Mouse (Mus musculus) retina, adult 2 months (tissue): ENCODE results near the gene Zfp936.
"Not testable (repeated sequence)": the region's sequence is repeated elsewhere in the genome, so short reads cannot be mapped to it uniquely, and the experiment has no call there.

Experiments used
- DNase-seq: peaks from one replicate; pipeline ENCODE4 v3.0.0-alpha.2; 2012; ENCODE audit warnings: low read depth, low spot score

Gene Zfp936

DNA sequence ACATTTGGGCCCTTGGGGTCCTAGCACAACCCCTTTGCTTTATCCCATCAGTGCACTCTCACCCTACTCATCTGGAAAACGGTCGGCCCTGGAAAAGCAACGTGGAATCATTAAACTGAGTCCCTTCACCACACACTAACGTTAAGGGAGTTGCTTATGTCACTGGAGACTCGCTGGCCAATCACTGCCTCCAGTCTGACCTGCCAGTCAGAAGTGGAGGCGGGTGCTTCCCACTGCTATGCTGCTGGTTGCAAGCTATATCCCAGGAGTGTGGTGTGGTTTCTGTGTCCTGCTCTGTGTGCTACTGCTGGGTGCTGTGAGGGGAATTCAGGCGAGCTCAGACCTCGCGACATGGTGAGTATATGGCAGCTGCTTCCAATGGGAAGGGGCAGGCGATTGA is at the start of gene Zfp936:
Gene Zfp936, plus strand, starts transcription at position 301 of the 400 bp plus-strand sequence.
- not testable (repeated sequence) for DNase-seq

DNA sequence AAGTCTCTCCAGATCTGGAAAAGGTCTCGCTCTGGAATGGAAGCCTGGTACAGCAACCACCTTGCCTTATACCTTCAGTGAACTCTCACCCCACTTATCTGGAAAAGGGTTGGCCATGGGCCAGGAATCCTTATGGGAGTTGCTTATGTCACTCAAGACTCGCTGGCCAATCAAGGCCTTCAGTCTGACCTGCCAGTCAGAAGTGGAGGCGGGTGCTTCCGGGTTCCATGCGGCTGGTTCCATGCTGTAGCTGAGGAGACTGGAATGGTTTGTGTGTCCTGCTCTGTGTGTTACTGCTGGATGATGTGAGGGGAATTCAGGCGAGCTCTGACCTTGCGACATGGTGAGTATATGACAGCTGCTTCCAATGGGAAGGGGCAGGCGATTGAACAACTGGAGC is 36.2 kb upstream of the Zfp936 start:
- no peak for DNase-seq

DNA sequence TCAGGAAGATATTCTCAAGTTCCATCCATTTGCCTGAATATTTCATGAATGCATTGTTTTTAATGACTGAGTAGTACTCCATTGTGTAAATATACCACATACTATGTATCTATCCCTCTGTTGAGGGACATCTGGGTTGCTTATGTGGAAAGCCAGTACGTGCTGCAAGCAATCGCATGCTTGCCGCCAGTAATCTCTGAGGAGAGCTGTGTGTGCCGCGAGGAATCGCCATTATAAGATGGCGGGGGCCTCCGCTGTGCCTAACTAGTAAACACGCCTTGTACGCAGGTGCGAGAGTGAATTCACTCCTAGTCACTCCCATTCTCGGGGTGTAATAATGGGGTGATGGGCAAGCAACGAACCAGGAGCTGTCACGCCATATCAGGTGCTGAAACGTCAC is 14.7 kb downstream of the Zfp936 start:
- DNase-seq, result not testable (repeated sequence)

DNA sequence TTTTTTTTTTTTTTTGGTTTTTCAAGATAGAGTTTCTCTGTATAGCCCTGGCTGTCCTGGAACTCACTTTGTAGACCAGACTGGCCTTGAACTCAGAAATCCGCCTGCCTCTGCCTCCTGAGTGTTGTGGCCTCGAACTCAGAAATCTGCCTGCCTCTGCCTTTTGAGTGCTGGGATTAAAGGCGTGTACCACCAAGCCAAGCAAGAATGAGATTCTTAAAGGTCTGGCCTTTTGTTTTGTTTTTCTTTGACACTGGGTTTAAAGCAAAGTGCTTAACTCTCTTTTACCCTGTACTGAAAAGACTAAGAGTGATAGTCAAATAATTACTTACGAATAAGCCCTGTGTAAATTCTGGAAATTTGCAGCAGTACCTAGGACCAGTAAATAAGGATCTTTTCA is 50.1 kb downstream of the Zfp936 start:
- not testable (repeated sequence) for DNase-seq

DNA sequence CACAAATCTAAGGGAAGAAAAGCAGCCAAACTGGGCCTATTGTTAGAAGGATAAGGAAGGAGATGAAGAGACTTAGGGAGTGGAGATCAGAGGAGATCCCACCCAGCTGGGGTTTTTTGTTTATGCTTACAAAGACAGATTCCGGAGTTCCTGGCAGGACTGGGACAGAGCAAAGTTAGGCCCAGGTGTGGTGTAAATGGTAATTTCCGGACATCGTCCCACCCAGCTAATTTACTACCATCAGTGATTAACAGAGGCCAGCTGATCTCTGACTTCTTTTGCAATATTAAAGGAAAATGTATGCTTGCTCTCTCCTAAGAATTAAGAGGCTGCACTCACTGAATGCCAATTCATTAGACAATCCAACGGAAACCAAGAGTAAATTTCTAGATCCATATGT is 53.1 kb downstream of the Zfp936 start:
- not testable (repeated sequence) for DNase-seq

DNA sequence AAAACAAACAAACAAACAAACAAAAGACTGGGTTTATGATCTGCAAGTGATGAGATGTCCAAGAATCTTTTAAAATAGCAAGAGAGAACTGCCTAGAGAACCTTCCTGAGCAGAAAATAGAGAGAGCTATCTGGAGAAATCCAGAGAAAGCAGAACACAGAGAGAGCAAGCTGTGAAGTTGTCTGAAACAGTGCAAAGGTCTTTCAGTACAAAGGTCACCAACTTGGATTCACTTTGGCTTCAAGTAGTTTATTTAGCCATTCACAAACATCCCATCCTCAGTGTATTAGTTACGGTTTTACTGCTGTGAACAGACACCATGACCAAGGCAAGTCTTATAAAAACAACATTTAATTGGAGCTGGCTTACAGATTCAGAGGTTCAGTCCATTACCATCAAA is 53.8 kb downstream of the Zfp936 start:
- not testable (repeated sequence) for DNase-seq

DNA sequence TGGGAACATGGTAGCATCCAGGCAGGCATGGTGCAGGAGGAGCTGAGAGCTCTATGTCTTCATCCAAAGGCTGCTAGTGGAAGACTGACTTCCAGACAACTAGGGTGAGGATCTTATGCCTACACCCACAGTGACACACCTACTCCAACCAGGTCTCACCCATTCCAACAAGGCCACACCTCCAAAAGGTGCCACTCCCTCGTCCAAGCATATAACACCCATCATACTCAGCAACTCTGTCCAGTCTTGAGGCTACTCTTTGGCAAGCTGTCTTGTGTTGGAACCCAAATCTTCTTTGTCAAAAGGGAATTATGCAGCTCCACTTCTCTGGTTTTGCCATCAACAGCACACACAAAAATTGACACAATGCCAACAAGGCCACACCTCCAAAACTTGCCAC is 54.2 kb downstream of the Zfp936 start:
- DNase-seq, result not testable (repeated sequence)

DNA sequence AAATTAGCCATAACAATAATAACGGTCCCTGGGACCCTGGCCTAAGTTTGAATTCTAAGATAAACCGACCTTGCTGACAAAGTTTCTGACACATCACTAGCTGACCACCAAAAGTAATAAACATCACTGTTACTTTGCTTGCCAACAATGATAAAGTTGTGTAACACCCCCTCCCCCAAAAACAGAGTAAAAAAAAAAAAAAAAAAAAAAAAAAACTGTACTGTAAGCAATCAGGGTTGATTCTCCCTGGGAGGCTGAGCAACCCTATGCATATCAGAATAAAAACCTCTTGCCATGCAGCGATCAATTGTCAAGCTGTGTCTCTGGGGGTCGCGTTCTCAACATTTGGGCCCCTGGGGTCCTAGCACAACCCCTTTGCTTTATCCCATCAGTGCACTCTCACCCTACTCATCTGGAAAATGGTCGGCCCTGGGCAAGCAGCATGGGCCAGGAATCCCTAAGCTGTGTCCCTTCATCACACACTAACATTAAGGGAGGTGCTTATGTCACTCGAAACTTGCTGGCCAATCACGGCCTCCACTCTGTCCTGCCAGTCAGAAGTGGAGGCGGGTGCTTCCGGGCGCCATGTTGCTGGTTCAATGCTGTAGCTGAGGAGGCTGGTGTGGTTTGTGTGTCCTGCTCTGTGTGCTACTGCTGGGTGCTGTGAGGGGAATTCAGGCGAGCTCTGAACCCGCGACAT is 63.1 kb downstream of the Zfp936 start:
- no peak for DNase-seq

DNA sequence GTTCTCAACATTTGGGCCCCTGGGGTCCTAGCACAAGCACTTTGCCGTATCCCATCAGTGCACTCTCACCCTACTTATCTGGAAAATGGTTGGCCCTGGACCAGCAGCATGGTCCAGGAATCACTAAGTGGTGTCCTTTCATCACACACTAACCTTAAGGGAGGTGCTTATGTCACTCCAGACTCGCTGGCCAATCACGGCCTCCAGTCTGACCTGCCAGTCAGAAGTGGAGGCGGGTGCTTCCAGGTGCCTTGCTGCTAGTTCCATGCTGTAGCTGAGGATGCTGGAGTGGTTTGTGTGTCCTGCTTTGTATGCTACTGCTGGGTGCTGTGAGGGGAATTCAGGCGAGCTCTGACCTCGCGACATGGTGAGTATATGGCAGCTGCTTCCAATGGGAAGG is 99.8 kb downstream of the Zfp936 start:
- DNase-seq, result not testable (repeated sequence)
